Mouse (Mus musculus): ENCODE measurements around the gene Med11. TPM values are rescaled to one million over a fixed set of nuclear protein-coding genes. Genes with fewer than 3 reads are reported as not detected.
"Not testable (repeated sequence)": the region's sequence is repeated elsewhere in the genome, so short reads cannot be mapped to it uniquely, and the experiment has no call there.

Gene Med11
- polyA plus RNA-seq, 1 experiment from 2014 or later, result 38.3 TPM

DNA sequence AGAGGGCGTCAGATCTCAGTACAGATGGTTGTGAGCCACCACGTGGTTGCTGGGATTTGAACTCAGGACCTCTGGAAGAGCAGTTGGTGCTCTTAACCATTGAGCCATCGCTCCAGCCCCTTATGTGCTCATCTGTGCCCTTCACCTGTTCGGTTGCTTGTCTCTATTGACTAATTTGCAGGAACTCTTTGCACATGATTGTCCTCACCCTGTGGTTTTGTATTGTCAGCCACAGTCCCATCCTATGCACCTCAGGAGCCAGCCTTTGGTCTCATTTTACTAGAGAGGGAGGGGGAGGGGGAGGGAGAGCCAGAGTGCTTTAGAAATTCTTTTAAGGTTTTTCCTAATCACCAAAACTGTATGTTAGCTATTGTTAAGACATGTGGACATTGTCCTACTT, 33.5 kb upstream of the Med11 start:
- H3K27me3 ChIP-seq (ENCODE audit: insufficient read depth, low read length), result no peaks in the 10 kb centered on the region
- no peak for ATAC-seq (replicated peaks; ENCODE audit: low FRiP score, low read depth)
- 63% methylated on average over 4 of the region's 4 CpGs for WGBS
- H3K9ac ChIP-seq (ENCODE audit: low read depth, low read length), result no peak overlapping the region
- no peaks in the 10 kb centered on the region for H3K9me3 ChIP-seq (replicated peaks; ENCODE audit: low read length)
- no peaks in the 10 kb centered on the region for H3K4me1 ChIP-seq (replicated peaks; ENCODE audit: insufficient read depth, low read length)
- H3K36me3 ChIP-seq (ENCODE audit: insufficient read depth, low read length), result no peaks in the 10 kb centered on the region
- no peak for DNase-seq (ENCODE audit: low spot score)
- no peak overlapping the region for H3K27ac ChIP-seq
- TF ChIP-seq CTCF (IDR thresholded peaks at IDR 0.05; ENCODE audit: low read depth), result no peak
- no peak overlapping the region for H3K4me2 ChIP-seq (ENCODE audit: low read length)
- no peak overlapping the region for H3K4me3 ChIP-seq (replicated peaks; ENCODE audit: low read depth, low read length)

DNA sequence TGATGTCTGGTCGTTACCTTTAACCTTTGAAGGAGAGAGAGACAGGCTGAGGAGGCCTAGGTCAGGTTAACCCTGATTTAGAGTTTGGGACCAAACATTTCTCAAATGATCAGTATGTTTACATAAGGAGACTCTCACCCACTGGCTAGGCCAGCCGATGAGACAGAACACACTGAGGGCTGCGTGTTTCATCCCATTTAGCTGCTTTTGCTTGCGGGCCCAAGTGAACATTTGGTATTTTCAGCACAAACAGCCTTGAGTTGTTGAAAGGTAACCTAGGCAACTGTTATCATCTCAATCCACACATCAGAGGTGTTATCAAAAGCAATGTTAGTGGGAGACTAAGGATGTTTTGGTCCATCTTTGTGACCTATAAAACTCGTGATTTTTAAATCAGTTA, 32.2 kb upstream of the Med11 start:
- 48% methylated on average over 5 of the region's 5 CpGs for WGBS
- no peak for DNase-seq (ENCODE audit: low spot score)
- no peaks in the 10 kb centered on the region for H3K27me3 ChIP-seq (ENCODE audit: insufficient read depth, low read length)
- no peaks in the 10 kb centered on the region for H3K36me3 ChIP-seq (ENCODE audit: insufficient read depth, low read length)
- H3K4me2 ChIP-seq (ENCODE audit: low read length), result no peak overlapping the region
- H3K27ac ChIP-seq, result no peak overlapping the region
- H3K9me3 ChIP-seq (replicated peaks; ENCODE audit: low read length), result no peaks in the 10 kb centered on the region
- H3K4me1 ChIP-seq (replicated peaks; ENCODE audit: insufficient read depth, low read length), result no peaks in the 10 kb centered on the region
- no peak overlapping the region for H3K9ac ChIP-seq (ENCODE audit: low read depth, low read length)
- no peak for TF ChIP-seq CTCF (IDR thresholded peaks at IDR 0.05; ENCODE audit: low read depth)
- H3K4me3 ChIP-seq (replicated peaks; ENCODE audit: low read depth, low read length), result no peak overlapping the region
- no peak for ATAC-seq (replicated peaks; ENCODE audit: low FRiP score, low read depth)

DNA sequence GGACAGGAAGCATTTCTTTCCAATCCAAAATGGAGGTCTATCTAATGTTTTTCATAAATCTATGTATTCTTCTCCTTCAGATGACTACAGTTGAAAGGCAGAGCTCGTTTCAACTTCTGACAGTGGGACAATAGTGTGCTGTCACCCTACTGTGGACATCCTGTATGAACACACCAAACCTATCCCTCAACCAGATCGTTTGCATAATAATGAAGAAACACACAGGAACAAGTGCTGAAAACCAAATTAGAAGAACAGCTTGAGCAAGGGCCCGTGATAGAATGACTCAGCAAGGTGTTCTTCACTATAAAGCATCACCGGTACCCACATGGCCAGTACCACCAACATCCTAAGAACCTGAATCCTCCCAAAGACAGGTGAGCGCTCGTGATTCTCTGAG, 25.1 kb upstream of the Med11 start:
- H3K27me3 ChIP-seq (ENCODE audit: insufficient read depth, low read length); DNase-seq (ENCODE audit: low spot score); H3K9ac ChIP-seq (ENCODE audit: low read depth, low read length); H3K9me3 ChIP-seq (replicated peaks; ENCODE audit: low read length); H3K27ac ChIP-seq; H3K36me3 ChIP-seq (ENCODE audit: insufficient read depth, low read length); H3K4me3 ChIP-seq (replicated peaks; ENCODE audit: low read depth, low read length); H3K4me2 ChIP-seq (ENCODE audit: low read length); H3K4me1 ChIP-seq (replicated peaks; ENCODE audit: insufficient read depth, low read length); ATAC-seq (replicated peaks; ENCODE audit: low FRiP score, low read depth): not testable (repeated sequence)
- WGBS, result 74% methylated on average over 6 of the region's 6 CpGs

DNA sequence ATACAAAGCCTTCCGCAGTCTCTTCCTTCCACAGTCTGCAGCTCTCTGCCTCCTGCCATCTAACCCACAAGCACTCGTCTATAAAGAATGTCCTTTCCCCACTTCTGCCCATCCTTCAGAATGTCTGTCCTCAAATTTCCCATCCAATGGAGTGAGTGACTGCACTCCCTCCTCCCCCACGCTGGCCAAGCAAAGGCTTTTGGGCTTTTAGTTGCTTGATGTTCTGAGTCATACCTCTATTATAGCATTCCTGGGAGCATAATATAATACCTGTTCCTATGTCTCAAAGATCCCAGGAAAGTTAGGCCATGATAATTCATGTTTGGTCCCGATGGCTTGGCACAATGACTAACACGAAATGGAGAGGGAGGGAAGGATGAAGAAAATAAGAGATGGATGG, 20.1 kb upstream of the Med11 start:
- Histone ChIP-seq H3K27ac (no peak overlapping the region), H3K4me1 (replicated peaks; ENCODE audit: insufficient read depth, low read length) (peaks cover 9% of the 10 kb centered on the region; the same call in 1 of the 2 replicates), H3K4me2 (ENCODE audit: low read length) (0 out of 2 replicates have a peak overlapping the region, but pooled peaks have one; percentile 95), H3K27me3 (ENCODE audit: insufficient read depth, low read length) (no peaks in the 10 kb centered on the region), H3K36me3 (ENCODE audit: insufficient read depth, low read length) (0 out of 2 replicates have a peak, but pooled peaks cover 4% of the 10 kb centered on the region), H3K9ac (ENCODE audit: low read depth, low read length) (no peak overlapping the region), H3K4me3 (replicated peaks; ENCODE audit: low read depth, low read length) (no peak overlapping the region; the same call in 1 of the 2 replicates), H3K9me3 (replicated peaks; ENCODE audit: low read length) (no peaks in the 10 kb centered on the region)
- ATAC-seq (replicated peaks; ENCODE audit: low FRiP score, low read depth) (no peak), DNase-seq (ENCODE audit: low spot score) (no peak)
- no peak for TF ChIP-seq CTCF (IDR thresholded peaks at IDR 0.05; ENCODE audit: low read depth)
- 31% methylated on average over 5 of the region's 5 CpGs for WGBS

DNA sequence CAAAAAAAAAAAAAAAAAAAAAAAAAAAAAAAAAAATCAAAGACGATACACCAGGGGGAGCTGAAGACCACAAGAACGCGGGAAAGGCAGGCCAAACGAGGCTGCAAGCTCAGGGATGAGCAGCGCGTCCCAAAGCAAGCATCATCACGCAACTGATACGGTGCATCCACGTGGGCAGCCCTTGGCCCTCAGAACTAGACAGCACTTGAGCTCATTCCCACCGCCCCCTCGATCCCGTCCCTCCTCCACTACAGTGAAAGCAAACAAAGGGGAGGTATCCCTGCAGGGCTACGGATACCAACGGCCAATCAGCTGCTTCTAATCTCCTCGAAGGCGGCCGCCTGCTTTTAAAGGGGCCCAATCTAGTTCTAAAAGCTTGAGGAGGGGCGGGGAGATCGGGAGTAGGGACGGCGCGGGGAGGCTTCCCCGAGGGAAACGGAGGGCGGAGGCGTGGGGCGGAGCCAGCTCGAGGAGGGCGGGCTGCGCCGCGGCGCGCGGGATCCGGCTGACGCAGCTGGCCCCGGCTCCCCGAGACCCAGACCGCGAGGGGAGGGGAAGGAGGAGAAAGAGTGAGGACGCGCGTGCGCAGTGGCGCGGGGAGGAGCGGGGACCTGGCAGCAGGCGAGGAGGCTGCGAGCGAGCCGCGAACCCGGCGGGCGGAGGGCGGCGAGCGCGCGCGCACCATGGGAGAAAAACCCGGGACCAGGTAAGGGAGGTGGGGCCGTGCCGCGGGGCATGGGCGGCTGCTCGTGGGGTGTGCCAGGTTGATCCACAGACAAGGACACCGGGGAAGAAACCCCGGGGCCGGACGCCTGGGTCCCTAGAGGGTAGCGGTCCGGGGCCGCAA, 19.4 kb upstream of the Med11 start, which contains the start of gene Arrb2:
Gene Arrb2 (plus strand): TSS at position 588 of the 847 bp plus-strand sequence.
- peak; percentile 92 for ATAC-seq (replicated peaks; ENCODE audit: low FRiP score, low read depth)
- 0 out of 2 replicates have a peak, but pooled peaks cover 8% of the 10 kb centered on the region for H3K36me3 ChIP-seq (ENCODE audit: insufficient read depth, low read length)
- H3K27me3 ChIP-seq (ENCODE audit: insufficient read depth, low read length), result no peaks in the 10 kb centered on the region
- peak within 1 kb of the TSS; percentile 74 for H3K9ac ChIP-seq (ENCODE audit: low read depth, low read length)
- peak within 1 kb of the TSS; percentile 51 for H3K27ac ChIP-seq
- DNase-seq (ENCODE audit: low spot score), result peak; percentile 99
- peak; percentile 73 for TF ChIP-seq CTCF (IDR thresholded peaks at IDR 0.05; ENCODE audit: low read depth)
- H3K4me3 ChIP-seq (replicated peaks; ENCODE audit: low read depth, low read length), result peak within 1 kb of the TSS; percentile 79
- H3K9me3 ChIP-seq (replicated peaks; ENCODE audit: low read length), result no peaks in the 10 kb centered on the region
- under 1% methylated on average over 74 of the region's 75 CpGs for WGBS
- peak within 1 kb of the TSS; percentile 95 for H3K4me2 ChIP-seq (ENCODE audit: low read length)
- H3K4me1 ChIP-seq (replicated peaks; ENCODE audit: insufficient read depth, low read length), result peaks cover 9% of the 10 kb centered on the region; the same call in 1 of the 2 replicates

DNA sequence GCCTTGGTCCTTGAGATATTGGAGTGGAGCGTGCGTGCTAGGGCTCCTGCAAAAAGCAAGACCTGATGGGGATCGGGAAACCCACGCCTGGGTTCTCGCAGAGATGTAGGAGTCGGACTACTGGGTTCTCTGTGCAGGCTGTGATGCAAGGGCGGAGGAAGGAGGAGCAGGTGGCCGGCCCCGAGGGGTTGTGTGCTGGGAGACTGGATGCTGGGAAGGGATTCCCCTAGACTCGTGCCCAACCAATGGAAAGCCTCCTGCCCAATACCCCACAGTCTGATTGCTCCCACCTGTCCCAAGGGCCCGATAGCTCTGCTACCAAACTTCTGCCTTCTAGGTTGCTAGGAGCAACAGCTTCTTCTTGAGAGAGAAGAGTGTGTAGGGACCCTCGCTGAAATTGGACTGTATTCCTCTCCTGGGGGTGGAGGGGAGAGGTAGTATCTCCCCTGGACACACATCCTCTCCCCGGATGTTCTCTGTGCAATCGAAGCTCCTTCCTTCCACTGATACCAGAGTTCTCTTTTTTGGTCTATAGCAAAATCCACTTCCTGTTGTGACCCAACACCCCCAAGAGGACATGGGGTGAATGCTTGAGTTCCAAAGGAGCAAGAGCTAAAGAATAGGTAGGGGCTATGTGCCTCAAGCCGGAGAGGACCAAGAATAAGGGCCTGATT, 18.7 kb upstream of the Med11 start:
- DNase-seq (ENCODE audit: low spot score), result peak; percentile 29
- peak overlapping the region; percentile 74 for H3K9ac ChIP-seq (ENCODE audit: low read depth, low read length)
- peaks cover 9% of the 10 kb centered on the region; the same call in 1 of the 2 replicates for H3K4me1 ChIP-seq (replicated peaks; ENCODE audit: insufficient read depth, low read length)
- H3K4me3 ChIP-seq (replicated peaks; ENCODE audit: low read depth, low read length), result peak overlapping the region; percentile 79
- no peaks in the 10 kb centered on the region for H3K27me3 ChIP-seq (ENCODE audit: insufficient read depth, low read length)
- H3K9me3 ChIP-seq (replicated peaks; ENCODE audit: low read length), result no peaks in the 10 kb centered on the region
- TF ChIP-seq CTCF (IDR thresholded peaks at IDR 0.05; ENCODE audit: low read depth), result no peak
- peak overlapping the region; percentile 51 for H3K27ac ChIP-seq
- peak overlapping the region; percentile 95 for H3K4me2 ChIP-seq (ENCODE audit: low read length)
- 0 out of 2 replicates have a peak, but pooled peaks cover 11% of the 10 kb centered on the region for H3K36me3 ChIP-seq (ENCODE audit: insufficient read depth, low read length)
- peak; percentile 14; the same call in 1 of the 2 replicates for ATAC-seq (replicated peaks; ENCODE audit: low FRiP score, low read depth)
- WGBS, result 10% methylated on average over 15 of the region's 15 CpGs
